Mouse (Mus musculus): ENCODE measurements around the gene Abi3bp. TPM values are rescaled to one million over a fixed set of nuclear protein-coding genes. Genes with fewer than 3 reads are reported as not detected.

The Abi3bp gene
- polyA plus RNA-seq, 1 experiment from 2014 or later: 6.0 TPM

- WGBS: 80% methylated on average over 2 of the region's 2 CpGs
Observed at GRCm38 (mm10) chr16:56473160-56473559, 4.5 kb upstream of the Abi3bp start.

DNA sequence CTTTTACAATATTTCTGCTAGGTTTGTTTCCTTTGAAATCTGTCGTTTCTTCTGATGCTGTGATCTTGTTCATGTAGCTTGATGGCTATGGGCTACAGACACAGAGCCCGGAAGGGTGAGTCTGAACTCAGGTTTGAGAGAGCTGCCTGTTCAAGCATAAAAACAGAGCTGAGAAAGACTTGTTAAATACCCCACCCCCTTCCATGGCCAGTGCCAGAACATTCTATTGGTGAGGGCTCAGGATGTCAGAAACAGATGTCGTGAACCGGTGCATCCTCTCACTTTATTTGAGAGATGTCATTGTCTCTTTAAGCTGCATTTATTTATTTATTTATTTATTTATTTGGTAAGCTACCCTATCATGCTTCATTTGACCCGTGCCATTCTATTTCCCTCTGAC, 2.0 kb upstream of the Abi3bp start:
- no peaks in the 10 kb centered on the region for H3K36me3 ChIP-seq (ENCODE audit: control insufficient read depth, insufficient read depth)
- no peaks in the 10 kb centered on the region for H3K27me3 ChIP-seq (ENCODE audit: control insufficient read depth, insufficient read depth, low read length)
- no peaks in the 10 kb centered on the region for H3K9me3 ChIP-seq (replicated peaks; ENCODE audit: control insufficient read depth, low read length)
- no peaks in the 10 kb centered on the region for H3K4me1 ChIP-seq (ENCODE audit: control insufficient read depth, insufficient read depth, low read length)
- H3K4me3 ChIP-seq (ENCODE audit: low read length): no peak overlapping the region
- H3K4me2 ChIP-seq (ENCODE audit: low read depth, low read length): no peak overlapping the region
- no peak overlapping the region for H3K27ac ChIP-seq (ENCODE audit: low read length)
- no peak overlapping the region for H3K9ac ChIP-seq (ENCODE audit: low read length)
- ATAC-seq (replicated peaks; ENCODE audit: extremely low read depth, insufficient read depth, low FRiP score): no peak
- 77% methylated on average over 5 of the region's 5 CpGs for WGBS

More at GRCm38 (mm10) chr16:56473160-56473559, 4.5 kb upstream of the Abi3bp start:
- no peak for ATAC-seq (replicated peaks; ENCODE audit: extremely low read depth, insufficient read depth, low FRiP score)
- no peaks in the 10 kb centered on the region for H3K27me3 ChIP-seq (ENCODE audit: control insufficient read depth, insufficient read depth, low read length)
- H3K9ac ChIP-seq (ENCODE audit: low read length): no peak overlapping the region
- no peak overlapping the region for H3K27ac ChIP-seq (ENCODE audit: low read length)
- H3K36me3 ChIP-seq (ENCODE audit: control insufficient read depth, insufficient read depth): no peaks in the 10 kb centered on the region
- H3K9me3 ChIP-seq (replicated peaks; ENCODE audit: control insufficient read depth, low read length): no peaks in the 10 kb centered on the region
- no peak overlapping the region for H3K4me2 ChIP-seq (ENCODE audit: low read depth, low read length)
- no peak overlapping the region for H3K4me3 ChIP-seq (ENCODE audit: low read length)
- no peaks in the 10 kb centered on the region for H3K4me1 ChIP-seq (ENCODE audit: control insufficient read depth, insufficient read depth, low read length)

DNA sequence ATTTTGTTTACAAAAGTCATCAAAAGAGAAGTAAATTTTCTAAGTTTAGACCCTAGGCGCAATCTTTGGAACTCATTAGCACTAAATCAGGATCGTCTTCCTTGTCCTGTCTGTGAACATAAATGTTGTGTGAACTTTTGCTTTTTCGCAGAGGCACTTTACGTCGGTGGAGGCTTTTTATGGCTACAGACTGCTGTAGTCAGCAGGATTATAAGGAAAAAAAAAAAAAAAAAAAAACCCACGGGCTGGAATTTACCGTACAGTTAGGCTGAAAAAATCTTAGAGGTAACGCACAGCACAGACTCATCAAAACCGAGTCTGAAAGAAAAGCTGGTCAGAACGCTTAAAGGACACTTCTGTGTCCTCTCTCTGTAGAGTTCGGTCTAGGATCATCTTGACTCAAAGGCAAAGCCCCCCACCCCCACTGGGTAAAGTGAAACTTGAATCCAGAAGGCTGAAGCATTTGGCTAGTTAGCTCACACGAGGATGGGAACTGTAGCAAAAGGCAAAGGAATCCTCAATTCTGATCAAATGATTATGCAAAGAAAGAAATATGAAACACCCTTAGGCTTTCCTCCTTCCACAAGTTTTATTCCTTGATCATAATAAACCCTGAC, 1.0 kb downstream of the Abi3bp start:
- 33% methylated on average over 12 of the region's 12 CpGs for WGBS
- Histone ChIP-seq H3K36me3 (ENCODE audit: control insufficient read depth, insufficient read depth) (no peaks in the 10 kb centered on the region), H3K9me3 (replicated peaks; ENCODE audit: control insufficient read depth, low read length) (no peaks in the 10 kb centered on the region), H3K27me3 (ENCODE audit: control insufficient read depth, insufficient read depth, low read length) (no peaks in the 10 kb centered on the region), H3K4me1 (ENCODE audit: control insufficient read depth, insufficient read depth, low read length) (no peaks in the 10 kb centered on the region), H3K4me3 (ENCODE audit: low read length) (peak overlapping the region; percentile 41), H3K9ac (ENCODE audit: low read length) (peak overlapping the region; percentile 37; the same call in 1 of the 2 replicates), H3K4me2 (ENCODE audit: low read depth, low read length) (peak overlapping the region; percentile 53), H3K27ac (ENCODE audit: low read length) (no peak overlapping the region)
- no peak for ATAC-seq (replicated peaks; ENCODE audit: extremely low read depth, insufficient read depth, low FRiP score)

- Histone ChIP-seq H3K27ac (ENCODE audit: low read length) (no peak overlapping the region), H3K9ac (ENCODE audit: low read length) (no peak overlapping the region), H3K4me1 (ENCODE audit: control insufficient read depth, insufficient read depth, low read length) (no peaks in the 10 kb centered on the region), H3K36me3 (ENCODE audit: control insufficient read depth, insufficient read depth) (no peaks in the 10 kb centered on the region), H3K27me3 (ENCODE audit: control insufficient read depth, insufficient read depth, low read length) (no peaks in the 10 kb centered on the region), H3K4me2 (ENCODE audit: low read depth, low read length) (no peak overlapping the region), H3K4me3 (ENCODE audit: low read length) (no peak overlapping the region), H3K9me3 (replicated peaks; ENCODE audit: control insufficient read depth, low read length) (no peaks in the 10 kb centered on the region)
- 86% methylated on average over 10 of the region's 10 CpGs for WGBS
- ATAC-seq (replicated peaks; ENCODE audit: extremely low read depth, insufficient read depth, low FRiP score): no peak
Observed at GRCm38 (mm10) chr16:56483466-56483865, 5.8 kb downstream of the Abi3bp start.

DNA sequence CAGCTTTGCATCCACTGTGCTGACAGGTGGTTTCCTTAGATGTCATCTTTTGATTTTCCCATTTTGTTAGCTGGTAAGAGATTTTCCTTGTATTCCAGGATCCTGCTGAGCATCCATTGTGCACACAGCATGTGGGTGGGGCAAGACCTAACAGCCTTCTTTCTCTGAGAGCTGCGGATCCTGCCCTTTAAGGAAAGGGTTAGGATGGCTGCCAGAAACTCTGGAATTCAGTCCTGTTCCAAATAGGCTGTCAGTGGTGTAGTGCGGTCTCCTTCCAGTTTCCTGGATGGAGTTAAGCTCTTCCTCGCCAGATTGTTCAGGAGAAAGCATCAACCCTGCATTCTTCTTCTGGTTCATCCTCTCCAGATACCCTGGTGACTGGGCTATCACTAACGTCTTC, 8.8 kb downstream of the Abi3bp start:
- no peaks in the 10 kb centered on the region for H3K36me3 ChIP-seq (ENCODE audit: control insufficient read depth, insufficient read depth)
- no peak overlapping the region for H3K9ac ChIP-seq (ENCODE audit: low read length)
- ATAC-seq (replicated peaks; ENCODE audit: extremely low read depth, insufficient read depth, low FRiP score): no peak
- no peaks in the 10 kb centered on the region for H3K9me3 ChIP-seq (replicated peaks; ENCODE audit: control insufficient read depth, low read length)
- no peak overlapping the region for H3K4me2 ChIP-seq (ENCODE audit: low read depth, low read length)
- WGBS: 32% methylated on average over 4 of the region's 4 CpGs
- no peaks in the 10 kb centered on the region for H3K4me1 ChIP-seq (ENCODE audit: control insufficient read depth, insufficient read depth, low read length)
- H3K27ac ChIP-seq (ENCODE audit: low read length): no peak overlapping the region
- H3K27me3 ChIP-seq (ENCODE audit: control insufficient read depth, insufficient read depth, low read length): no peaks in the 10 kb centered on the region
- H3K4me3 ChIP-seq (ENCODE audit: low read length): no peak overlapping the region

DNA sequence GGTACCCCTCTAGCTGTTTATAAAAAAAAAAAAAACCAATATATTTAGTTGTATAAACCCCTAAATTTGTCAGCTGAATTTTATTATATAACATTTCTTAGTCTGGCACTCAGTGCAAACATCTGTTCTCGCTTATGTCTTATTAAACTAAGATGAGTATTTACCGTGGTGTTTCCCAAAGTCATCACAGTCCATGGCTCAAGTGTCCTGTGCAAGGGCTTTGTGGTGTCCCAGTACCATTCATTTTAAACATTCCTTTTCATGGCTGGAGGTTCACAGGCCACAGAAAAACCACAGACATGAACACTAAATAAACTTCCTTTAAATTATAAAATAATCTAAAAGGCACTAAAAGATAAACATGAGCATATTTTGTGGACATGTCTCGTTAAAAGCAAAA, 13.2 kb downstream of the Abi3bp start:
- no peak for ATAC-seq (replicated peaks; ENCODE audit: extremely low read depth, insufficient read depth, low FRiP score)
- no peak overlapping the region for H3K9ac ChIP-seq (ENCODE audit: low read length)
- no peaks in the 10 kb centered on the region for H3K9me3 ChIP-seq (replicated peaks; ENCODE audit: control insufficient read depth, low read length)
- no peaks in the 10 kb centered on the region for H3K4me1 ChIP-seq (ENCODE audit: control insufficient read depth, insufficient read depth, low read length)
- no peak overlapping the region for H3K4me3 ChIP-seq (ENCODE audit: low read length)
- 74% methylated on average over 3 of the region's 3 CpGs for WGBS
- H3K4me2 ChIP-seq (ENCODE audit: low read depth, low read length): no peak overlapping the region
- no peaks in the 10 kb centered on the region for H3K27me3 ChIP-seq (ENCODE audit: control insufficient read depth, insufficient read depth, low read length)
- H3K27ac ChIP-seq (ENCODE audit: low read length): no peak overlapping the region
- H3K36me3 ChIP-seq (ENCODE audit: control insufficient read depth, insufficient read depth): no peaks in the 10 kb centered on the region

GRCm38 (mm10) chr16:56495266-56495665, 17.6 kb downstream of the Abi3bp start:
- Histone ChIP-seq H3K9me3 (replicated peaks; ENCODE audit: control insufficient read depth, low read length) (no peaks in the 10 kb centered on the region), H3K27ac (ENCODE audit: low read length) (no peak overlapping the region), H3K27me3 (ENCODE audit: control insufficient read depth, insufficient read depth, low read length) (no peaks in the 10 kb centered on the region), H3K36me3 (ENCODE audit: control insufficient read depth, insufficient read depth) (no peaks in the 10 kb centered on the region), H3K4me1 (ENCODE audit: control insufficient read depth, insufficient read depth, low read length) (no peaks in the 10 kb centered on the region), H3K9ac (ENCODE audit: low read length) (no peak overlapping the region), H3K4me2 (ENCODE audit: low read depth, low read length) (no peak overlapping the region), H3K4me3 (ENCODE audit: low read length) (no peak overlapping the region)
- 49% methylated on average over 4 of the region's 4 CpGs for WGBS
- ATAC-seq (replicated peaks; ENCODE audit: extremely low read depth, insufficient read depth, low FRiP score): no peak

DNA sequence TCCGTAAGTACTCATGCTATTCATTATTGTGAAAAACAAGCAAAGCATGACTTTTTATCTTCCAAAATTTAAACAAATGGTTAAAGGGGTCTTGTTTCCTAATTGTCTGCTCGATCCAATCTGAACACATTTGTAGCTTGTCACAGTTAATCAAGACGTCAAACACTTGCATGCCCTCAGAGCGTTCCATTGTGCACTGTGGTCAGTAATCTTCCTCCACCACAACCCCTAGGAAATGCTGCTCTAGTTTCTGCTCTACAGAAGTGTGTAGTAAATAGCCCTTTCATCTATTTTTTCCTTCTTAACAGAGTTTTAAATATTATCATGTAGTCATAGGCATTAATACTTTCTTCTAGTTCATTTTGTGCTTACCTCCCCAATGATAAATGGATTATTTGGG, 19.1 kb downstream of the Abi3bp start:
- H3K4me3 ChIP-seq (ENCODE audit: low read length): no peak overlapping the region
- no peak overlapping the region for H3K9ac ChIP-seq (ENCODE audit: low read length)
- H3K27me3 ChIP-seq (ENCODE audit: control insufficient read depth, insufficient read depth, low read length): no peaks in the 10 kb centered on the region
- H3K4me1 ChIP-seq (ENCODE audit: control insufficient read depth, insufficient read depth, low read length): no peaks in the 10 kb centered on the region
- WGBS: 55% methylated on average over 4 of the region's 4 CpGs
- no peaks in the 10 kb centered on the region for H3K36me3 ChIP-seq (ENCODE audit: control insufficient read depth, insufficient read depth)
- H3K4me2 ChIP-seq (ENCODE audit: low read depth, low read length): no peak overlapping the region
- H3K9me3 ChIP-seq (replicated peaks; ENCODE audit: control insufficient read depth, low read length): no peaks in the 10 kb centered on the region
- no peak overlapping the region for H3K27ac ChIP-seq (ENCODE audit: low read length)
- no peak for ATAC-seq (replicated peaks; ENCODE audit: extremely low read depth, insufficient read depth, low FRiP score)

DNA sequence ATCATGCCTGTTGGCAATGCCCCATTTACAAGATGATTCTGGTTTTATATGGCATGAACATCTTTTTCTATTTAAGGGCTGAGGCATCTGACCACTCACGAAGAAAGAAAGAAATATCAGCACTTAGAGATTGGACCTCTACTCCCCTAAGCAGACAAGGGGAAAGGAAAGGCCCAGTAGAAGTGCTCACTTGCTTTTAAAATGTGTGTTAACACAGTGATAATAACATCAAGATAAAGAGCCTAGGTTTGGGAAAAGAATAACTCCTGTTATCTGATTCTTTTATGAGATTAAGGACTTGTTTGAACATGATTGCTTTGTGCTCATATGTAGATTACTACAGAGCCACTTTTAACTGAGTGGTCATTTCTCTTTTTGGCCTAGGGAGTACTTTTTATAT, 21.0 kb downstream of the Abi3bp start:
- Histone ChIP-seq H3K27ac (ENCODE audit: low read length) (no peak overlapping the region), H3K27me3 (ENCODE audit: control insufficient read depth, insufficient read depth, low read length) (no peaks in the 10 kb centered on the region), H3K4me1 (ENCODE audit: control insufficient read depth, insufficient read depth, low read length) (no peaks in the 10 kb centered on the region), H3K4me3 (ENCODE audit: low read length) (no peak overlapping the region), H3K36me3 (ENCODE audit: control insufficient read depth, insufficient read depth) (no peaks in the 10 kb centered on the region), H3K9me3 (replicated peaks; ENCODE audit: control insufficient read depth, low read length) (no peaks in the 10 kb centered on the region), H3K9ac (ENCODE audit: low read length) (no peak overlapping the region), H3K4me2 (ENCODE audit: low read depth, low read length) (no peak overlapping the region)
- WGBS: 19% methylated on average over 1 of the region's 1 CpGs
- ATAC-seq (replicated peaks; ENCODE audit: extremely low read depth, insufficient read depth, low FRiP score): no peak
